In genomic region chr15:67349501-67349900, GRCm38 (mm10) we compare ENCODE assay signal across 12 mouse cellular contexts.
"Had no signal": no experiment of that assay in that cellular context is flagged by ENCODE, and none has a peak within 500 bp of the region (broad histone marks: within the 10 kb centered on the region; RNA-seq: fewer than 3 reads in every experiment).

No protein-coding gene starts in this region.

- DNase-seq: left cerebral cortex, postnatal 4 days; liver; liver, embryonic 13.5 days; liver, postnatal 0 days; lung, adult 18-20 months; lung, adult 2 months; lung, embryonic 14.5 days; lung, postnatal 10 days; lung, postnatal 14 days; lung, postnatal 36 days; lung, postnatal 4 days; midbrain, embryonic 14.5 days had no signal
